Mouse (Mus musculus) limb, embryonic 12.5 days (tissue): Measurements from ENCODE around the gene Dcakd. TPM values are rescaled to one million over a fixed set of nuclear protein-coding genes. Genes with fewer than 3 reads are reported as not detected.

Experiments used
- ATAC-seq: fragments of 200-750 bp; cut with Nextera tagmentation; 2 replicates; pipeline ENCODE4 v1.8.0; 2017; ENCODE audit warnings: low read depth, moderate TSS enrichment; ENCODE audit not compliant: insufficient number of reproducible peaks, insufficient read depth, low FRiP score, low TSS enrichment
- H3K27ac ChIP-seq: fragments of 300-500 bp; sonication (generic); 2 replicates; pipeline ENCODE4 v1.5.1; 2016; ENCODE audit warnings: mild to moderate bottlenecking, moderate library complexity
- H3K27me3 ChIP-seq: fragments of 300-500 bp; sonication (generic); 2 replicates; pipeline ENCODE4 v1.6.1; 2016; ENCODE audit warnings: mild to moderate bottlenecking, moderate library complexity
- H3K36me3 ChIP-seq: fragments of 300-500 bp; sonication (generic); 2 replicates; pipeline ENCODE4 v1.6.1; 2016; ENCODE audit warnings: mild to moderate bottlenecking, moderate library complexity
- H3K4me1 ChIP-seq: fragments of 300-500 bp; sonication (generic); replicated peaks from 2 replicates; pipeline ENCODE4 v1.6.1; 2016
- H3K4me2 ChIP-seq: fragments of 300-500 bp; sonication (generic); 2 replicates; pipeline ENCODE4 v1.6.1; 2016; ENCODE audit warnings: mild to moderate bottlenecking, moderate library complexity
- H3K4me3 ChIP-seq: fragments of 300-500 bp; sonication (generic); replicated peaks from 2 replicates; pipeline ENCODE4 v1.5.1; 2016; ENCODE audit warnings: mild to moderate bottlenecking
- H3K9ac ChIP-seq: fragments of 300-500 bp; sonication (generic); replicated peaks from 2 replicates; pipeline ENCODE4 v1.6.1; 2016; ENCODE audit warnings: mild to moderate bottlenecking, moderate library complexity
- H3K9me3 ChIP-seq: fragments of 300-500 bp; sonication (generic); 2 replicates; pipeline ENCODE4 v1.6.1; 2016; ENCODE audit warnings: mild to moderate bottlenecking, moderate library complexity
- WGBS: fragments of 180-500 bp; shearing (Covaris S2); methylation state at CpG from one replicate; pipeline ENCODE4 v1.1.7; 2016; 5-methylcytosine and 5-hydroxymethylcytosine counted together
- microRNA-seq: library from miRNA; unstranded; fragments of <30 nt; microRNA quantifications from one replicate; pipeline ENCODE4, GENCODE M21; 2017
- polyA plus RNA-seq: library from polyadenylated mRNA; unstranded; fragments of >200 nt; fragmentation: Nextera tagmentation; extraction: Ambion mirVana; gene quantifications from 2 replicates; pipeline ENCODE4 v1.2.1, GENCODE M21; 2016

The Dcakd gene
- polyA plus RNA-seq, 1 experiment from 2014 or later, result 167 TPM

GRCm38 (mm10) chr11:102956962-102957614 is 71.0 kb downstream of the Dcakd start:
- WGBS, result 48% methylated on average over 16 of the region's 16 CpGs
- Histone ChIP-seq H3K27me3 (peaks cover 33% of the 10 kb centered on the region), H3K4me2 (no peak overlapping the region), H3K4me3 (no peak overlapping the region), H3K4me1 (peaks cover 7% of the 10 kb centered on the region; the same call in 1 of the 2 replicates), H3K27ac (no peak overlapping the region), H3K9me3 (no peaks in the 10 kb centered on the region), H3K36me3 (no peaks in the 10 kb centered on the region), H3K9ac (no peak overlapping the region)
- ATAC-seq, result no peak

GRCm38 (mm10) chr11:102952922-102953321 is 75.2 kb downstream of the Dcakd start:
- Histone ChIP-seq H3K4me3 (no peak overlapping the region), H3K36me3 (no peaks in the 10 kb centered on the region), H3K9ac (no peak overlapping the region; the same call in 1 of the 2 replicates), H3K4me2 (no peak overlapping the region), H3K4me1 (peaks cover 13% of the 10 kb centered on the region; the same call in 1 of the 2 replicates), H3K27me3 (peaks cover 75% of the 10 kb centered on the region), H3K27ac (no peak overlapping the region), H3K9me3 (no peaks in the 10 kb centered on the region)
- no peak for ATAC-seq
- 42% methylated on average over 6 of the region's 6 CpGs for WGBS

GRCm38 (mm10) chr11:102948043-102948961 is 79.8 kb downstream of the Dcakd start:
- peaks cover 32% of the 10 kb centered on the region for H3K4me1 ChIP-seq
- peaks cover 99% of the 10 kb centered on the region for H3K27me3 ChIP-seq
- WGBS, result 1% methylated on average over 51 of the region's 51 CpGs
- ATAC-seq, result no peak
- no peaks in the 10 kb centered on the region for H3K36me3 ChIP-seq
- H3K4me2 ChIP-seq, result peak overlapping the region; percentile 80
- H3K9me3 ChIP-seq, result no peaks in the 10 kb centered on the region
- peak overlapping the region; percentile 67 for H3K9ac ChIP-seq
- H3K27ac ChIP-seq, result no peak overlapping the region
- peak overlapping the region; percentile 50 for H3K4me3 ChIP-seq

- no peaks in the 10 kb centered on the region for H3K9me3 ChIP-seq
- peaks cover 32% of the 10 kb centered on the region for H3K4me1 ChIP-seq
- H3K27ac ChIP-seq, result no peak overlapping the region
- ATAC-seq, result peak; percentile 12; the same call in 1 of the 2 replicates
- 6% methylated on average over 8 of the region's 8 CpGs for WGBS
- H3K4me2 ChIP-seq, result peak overlapping the region; percentile 58
- peak overlapping the region; percentile 42 for H3K4me3 ChIP-seq
- peaks cover 98% of the 10 kb centered on the region for H3K27me3 ChIP-seq
- H3K36me3 ChIP-seq, result no peaks in the 10 kb centered on the region
- no peak overlapping the region for H3K9ac ChIP-seq
Observed at GRCm38 (mm10) chr11:102946992-102947343, 81.2 kb downstream of the Dcakd start.

GRCm38 (mm10) chr11:102946265-102946991 is 81.7 kb downstream of the Dcakd start, which contains the start of gene C1ql1:
Gene C1ql1, minus strand, starts transcription at chr11:102946688.
- Histone ChIP-seq H3K9ac (no peak within 1 kb of the TSS; the same call in 1 of the 2 replicates), H3K27ac (no peak within 1 kb of the TSS), H3K27me3 (peaks cover 98% of the 10 kb centered on the region), H3K4me2 (peak within 1 kb of the TSS; percentile 58), H3K36me3 (no peaks in the 10 kb centered on the region), H3K9me3 (no peaks in the 10 kb centered on the region), H3K4me1 (peaks cover 32% of the 10 kb centered on the region), H3K4me3 (peak within 1 kb of the TSS; percentile 42)
- peak; percentile 52 for ATAC-seq
- WGBS, result under 1% methylated on average over 87 of the region's 87 CpGs

GRCm38 (mm10) chr11:102945306-102946264 is 82.5 kb downstream of the Dcakd start:
- WGBS, result 4% methylated on average over 54 of the region's 54 CpGs
- no peaks in the 10 kb centered on the region for H3K36me3 ChIP-seq
- peaks cover 98% of the 10 kb centered on the region for H3K27me3 ChIP-seq
- peak overlapping the region; percentile 58 for H3K4me2 ChIP-seq
- peaks cover 32% of the 10 kb centered on the region for H3K4me1 ChIP-seq
- H3K9ac ChIP-seq, result no peak overlapping the region; the same call in 1 of the 2 replicates
- H3K9me3 ChIP-seq, result no peaks in the 10 kb centered on the region
- H3K4me3 ChIP-seq, result peak overlapping the region; percentile 42
- H3K27ac ChIP-seq, result no peak overlapping the region
- ATAC-seq, result no peak

Small RNA genes lying within 50 kb of the gene (microRNA-seq; reads per million reads assigned to microRNA genes)
- gene Mir6931, result not detected

Other genes starting within 250 kb of the Dcakd start
- gene Gjc1, start 208.6 kb downstream of the Dcakd start, polyA plus RNA-seq, result 117 and 118 TPM in 2 replicates
- not detected in 2 replicates for gene Higd1b, start 192.5 kb downstream of the Dcakd start, polyA plus RNA-seq
- 260 and 269 TPM in 2 replicates for gene Eftud2, start 147.3 kb downstream of the Dcakd start, polyA plus RNA-seq
- gene Ccdc103, start 147.1 kb downstream of the Dcakd start, polyA plus RNA-seq, result 0.99 and 1.1 TPM in 2 replicates
- gene Fam187a, start 143.2 kb downstream of the Dcakd start, polyA plus RNA-seq, result not detected in 2 replicates
- gene Gfap, start 127.4 kb downstream of the Dcakd start, polyA plus RNA-seq, result 0.25 and 0.41 TPM in 2 replicates
- gene Kif18b, start 103.2 kb downstream of the Dcakd start, polyA plus RNA-seq, result 10.3 and 13.1 TPM in 2 replicates
- gene C1ql1, start 81.6 kb downstream of the Dcakd start, polyA plus RNA-seq, result 1.3 and 1.6 TPM in 2 replicates
- gene Nmt1, start 143 bp downstream of the Dcakd start, polyA plus RNA-seq, result 53.6 and 53.7 TPM in 2 replicates
- gene Plcd3, start 73.3 kb upstream of the Dcakd start, polyA plus RNA-seq, result 2.9 and 3.6 TPM in 2 replicates
- gene Acbd4, start 73.3 kb upstream of the Dcakd start, polyA plus RNA-seq, result 8.1 and 11.9 TPM in 2 replicates
- 3.9 and 4.0 TPM in 2 replicates for gene Hexim1, start 87.9 kb upstream of the Dcakd start, polyA plus RNA-seq
- gene Hexim2, start 104.1 kb upstream of the Dcakd start, polyA plus RNA-seq, result 12.8 and 13.2 TPM in 2 replicates
- 0.78 and 1.4 TPM in 2 replicates for gene Fmnl1, start 142.8 kb upstream of the Dcakd start, polyA plus RNA-seq
- gene 1700023F06Rik, start 180.2 kb upstream of the Dcakd start, polyA plus RNA-seq, result 0.50 and 0.74 TPM in 2 replicates
- not detected in 2 replicates for gene Spata32, start 190.1 kb upstream of the Dcakd start, polyA plus RNA-seq
- 4.2 and 4.7 TPM in 2 replicates for gene Map3k14, start 239.1 kb upstream of the Dcakd start, polyA plus RNA-seq